7 mouse cellular contexts compared by ENCODE assay signal in the genomic region with DNA sequence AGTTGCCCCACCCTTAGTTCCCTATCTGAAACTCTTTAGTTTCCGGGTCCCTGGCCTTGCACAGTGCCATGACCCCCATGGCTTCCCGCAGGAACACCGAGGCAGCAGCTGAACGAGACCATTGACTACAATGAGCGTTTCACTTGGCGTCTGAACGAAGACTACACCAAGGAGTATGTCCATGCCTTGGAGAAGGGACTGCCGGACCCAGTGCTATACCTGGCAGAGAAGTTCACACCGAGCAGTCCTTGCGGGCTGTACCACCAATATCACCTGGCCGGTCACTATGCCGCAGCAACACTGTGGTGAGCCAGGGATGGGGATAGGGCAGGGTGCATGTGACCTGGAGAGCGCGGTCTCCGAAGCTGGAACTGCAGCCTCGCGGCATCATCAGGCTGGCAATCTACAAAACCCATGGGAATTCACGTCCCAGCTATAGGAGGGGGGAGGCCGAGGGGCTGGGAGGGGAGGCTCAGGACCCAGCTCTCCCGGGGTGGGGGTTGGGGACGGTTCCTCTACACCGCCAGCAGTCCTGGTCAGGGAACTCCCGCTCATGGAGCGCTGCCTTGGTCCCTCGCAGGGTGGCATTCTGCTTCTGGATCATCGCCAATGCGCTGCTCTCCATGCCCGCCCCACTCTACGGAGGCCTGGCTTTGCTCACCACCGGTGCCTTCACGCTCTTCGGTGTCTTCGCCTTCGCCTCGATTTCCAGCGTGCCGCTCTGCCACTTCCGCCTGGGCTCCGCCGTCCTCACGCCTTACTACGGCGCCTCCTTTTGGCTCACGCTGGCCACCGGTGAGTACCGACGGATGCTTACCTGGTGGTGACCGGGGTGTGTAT. TPM values are rescaled to one million over a fixed set of nuclear protein-coding genes. Genes with fewer than 3 reads are reported as not detected.
DNase-seq lines count a peak whose midpoint lies in the region; ATAC-seq and TF ChIP-seq lines count a peak whose summit lies in the region.

No protein-coding gene starts in this region.

- H3K4me1 ChIP-seq in thymus, adult 2 months (replicated peaks; ENCODE audit: control insufficient read depth, insufficient read depth, low read length): peaks cover 27% of the 10 kb centered on the region
- H3K4me1 ChIP-seq in cerebellum, adult 2 months (ENCODE audit: control insufficient read depth, insufficient read depth, low read length): peaks cover 17% of the 10 kb centered on the region
- H3K4me1 ChIP-seq in forebrain, postnatal 0 days (ENCODE audit: insufficient read depth): peaks cover 19% of the 10 kb centered on the region
- H3K4me1 ChIP-seq in kidney, postnatal 0 days (replicated peaks; ENCODE audit: insufficient read depth, low read length): peaks cover 22% of the 10 kb centered on the region; the same call in 1 of the 2 replicates

- H3K9me3 ChIP-seq in forebrain, postnatal 0 days (ENCODE audit: low read length): no peaks in the 10 kb centered on the region
- no peaks in the 10 kb centered on the region for H3K9me3 ChIP-seq in kidney, postnatal 0 days (replicated peaks; ENCODE audit: low read length)

- TF ChIP-seq POLR2A in thymus, adult 2 months (IDR thresholded peaks at IDR 0.05; ENCODE audit: control insufficient read depth, extremely low read depth, insufficient read depth, low read length, poor library complexity): no peak
- TF ChIP-seq POLR2A in cerebellum, adult 2 months (IDR thresholded peaks at IDR 0.05; ENCODE audit: borderline replicate concordance, insufficient read depth, low read length): no peak

- TF ChIP-seq CTCF in thymus, adult 2 months (IDR thresholded peaks at IDR 0.05; ENCODE audit: borderline replicate concordance, control insufficient read depth, extremely low read depth, insufficient read depth, low read length, poor library complexity): no peak
- TF ChIP-seq CTCF in cerebellum, adult 2 months (IDR thresholded peaks at IDR 0.05; ENCODE audit: borderline replicate concordance, insufficient read depth, low read depth, low read length): no peak
- TF ChIP-seq CTCF in forebrain, postnatal 0 days (IDR thresholded peaks at IDR 0.05; ENCODE audit: low read depth): no peak
- TF ChIP-seq CTCF in kidney, postnatal 0 days (IDR thresholded peaks at IDR 0.05; ENCODE audit: low read depth): no peak

- peak; percentile 53 for ATAC-seq in forebrain, postnatal 0 days
- no peak for ATAC-seq in kidney, postnatal 0 days (replicated peaks; ENCODE audit: low FRiP score, low read depth)

- H3K36me3 ChIP-seq in thymus, adult 2 months (ENCODE audit: control insufficient read depth, insufficient read depth, low read length): no peaks in the 10 kb centered on the region
- no peaks in the 10 kb centered on the region for H3K36me3 ChIP-seq in forebrain, postnatal 0 days (ENCODE audit: insufficient read depth)
- no peaks in the 10 kb centered on the region for H3K36me3 ChIP-seq in kidney, postnatal 0 days (ENCODE audit: insufficient read depth, low read length)
- H3K36me3 ChIP-seq in splenic B cell, adult 2 months (ENCODE audit: control insufficient read depth, insufficient read depth, low read length, poor library complexity, severe bottlenecking): no peaks in the 10 kb centered on the region

- H3K4me3 ChIP-seq in thymus, adult 2 months (ENCODE audit: control insufficient read depth, insufficient read depth, low read length): peak overlapping the region; percentile 17
- H3K4me3 ChIP-seq in cerebellum, adult 2 months (replicated peaks; ENCODE audit: insufficient read depth, low read depth, low read length): peak overlapping the region; percentile 19
- H3K4me3 ChIP-seq in forebrain, postnatal 0 days (ENCODE audit: low read depth, low read length): peak overlapping the region; percentile 47
- H3K4me3 ChIP-seq in kidney, postnatal 0 days (replicated peaks; ENCODE audit: low read depth, low read length): peak overlapping the region; percentile 19

- DNase-seq in thymus, adult 2 months: peak; percentile 47
- DNase-seq in thymus, adult 18-20 months: no peak
- peak; percentile 43 to 58 for DNase-seq in cerebellum, adult 2 months
- peak; percentile 72 for DNase-seq in forebrain, postnatal 0 days
- DNase-seq in kidney, postnatal 0 days (ENCODE audit: low spot score): no peak
- peak; percentile 7 for DNase-seq in lung, postnatal 36 days
- peak; percentile 48 for DNase-seq in splenic B cell, adult 2 months (ENCODE audit: low read depth, low spot score)

- H3K27me3 ChIP-seq in thymus, adult 2 months (ENCODE audit: control insufficient read depth, insufficient read depth, low read length): peaks cover 35% of the 10 kb centered on the region
- H3K27me3 ChIP-seq in cerebellum, adult 2 months (ENCODE audit: control insufficient read depth, insufficient read depth, low read length): no peaks in the 10 kb centered on the region; the same call in 1 of the 2 replicates
- H3K27me3 ChIP-seq in forebrain, postnatal 0 days (ENCODE audit: insufficient read depth, low read length): peaks cover 42% of the 10 kb centered on the region
- H3K27me3 ChIP-seq in kidney, postnatal 0 days (ENCODE audit: insufficient read depth, low read length): peaks cover 59% of the 10 kb centered on the region
- peaks cover 2% of the 10 kb centered on the region; the same call in 1 of the 2 replicates for H3K27me3 ChIP-seq in splenic B cell, adult 2 months (ENCODE audit: control insufficient read depth, insufficient read depth, low read length, poor library complexity, severe bottlenecking)

- H3K27ac ChIP-seq in thymus, adult 2 months (ENCODE audit: control insufficient read depth, insufficient read depth, low read length): no peak overlapping the region
- H3K27ac ChIP-seq in cerebellum, adult 2 months (ENCODE audit: insufficient read depth, low read length): no peak overlapping the region
- H3K27ac ChIP-seq in forebrain, postnatal 0 days (ENCODE audit: low read depth, low read length): no peak overlapping the region
- no peak overlapping the region for H3K27ac ChIP-seq in kidney, postnatal 0 days

- 3% methylated on average over 48 of the region's 48 CpGs for WGBS in thymus, adult 2 months
- under 1% methylated on average over 48 of the region's 48 CpGs for WGBS in cerebellum, adult 2 months
- WGBS in forebrain, postnatal 0 days: under 1% methylated on average over 48 of the region's 48 CpGs
- WGBS in kidney, postnatal 0 days: under 1% methylated on average over 48 of the region's 48 CpGs

- H3K4me2 ChIP-seq in forebrain, postnatal 0 days (ENCODE audit: low read depth): peak overlapping the region; percentile 92
- peak overlapping the region; percentile 50 for H3K4me2 ChIP-seq in kidney, postnatal 0 days (ENCODE audit: low read length)

- peak overlapping the region; percentile 49 for H3K9ac ChIP-seq in forebrain, postnatal 0 days
- no peak overlapping the region for H3K9ac ChIP-seq in kidney, postnatal 0 days (ENCODE audit: low read depth, low read length)

RNA-seq across cellular contexts. Expression of a gene that starts 2.6 kb away (rescaled TPM):
- 0.27 and 0.71 TPM in 2 replicates for polyA plus RNA-seq in thymus, adult 2 months (2012; rRNA removed)
- not detected in 2 replicates for polyA plus RNA-seq in cerebellum, adult 2 months (2012; rRNA removed)
- total RNA-seq in forebrain, postnatal 0 days (2014; rRNA removed): 0.69 TPM in 1 of 2 replicates, not detected in the other
- 0.31 and 0.46 TPM in 2 replicates for polyA plus RNA-seq in forebrain, postnatal 0 days (2015; fragmentation: Nextera tagmentation; extraction: Ambion mirVana)
- not detected in 2 replicates for polyA plus RNA-seq in kidney, postnatal 0 days (2015; fragmentation: Nextera tagmentation; extraction: Ambion mirVana)

RNA-seq across cellular contexts. Expression of a gene that starts 3.1 kb away (rescaled TPM):
- polyA plus RNA-seq in thymus, adult 2 months (2012; rRNA removed): 0.19 and 0.48 TPM in 2 replicates
- polyA plus RNA-seq in cerebellum, adult 2 months (2012; rRNA removed): 0.03 and 0.11 TPM in 2 replicates
- total RNA-seq in forebrain, postnatal 0 days (2014; rRNA removed): 0.08 and 0.14 TPM in 2 replicates
- polyA plus RNA-seq in forebrain, postnatal 0 days (2015; fragmentation: Nextera tagmentation; extraction: Ambion mirVana): 0.05 TPM in 1 of 2 replicates, not detected in the other
- polyA plus RNA-seq in kidney, postnatal 0 days (2015; fragmentation: Nextera tagmentation; extraction: Ambion mirVana): 0.04 TPM in 2 replicates

RNA-seq across cellular contexts. Expression of a gene that starts 12.2 kb away (rescaled TPM):
- polyA plus RNA-seq in thymus, adult 2 months (2012; rRNA removed): 3.5 and 5.3 TPM in 2 replicates
- 0.19 TPM in 1 of 2 replicates, not detected in the other for polyA plus RNA-seq in cerebellum, adult 2 months (2012; rRNA removed)
- total RNA-seq in forebrain, postnatal 0 days (2014; rRNA removed): 0.10 and 0.23 TPM in 2 replicates
- polyA plus RNA-seq in forebrain, postnatal 0 days (2015; fragmentation: Nextera tagmentation; extraction: Ambion mirVana): 0.25 and 0.46 TPM in 2 replicates
- 0.15 TPM in 1 of 2 replicates, not detected in the other for polyA plus RNA-seq in kidney, postnatal 0 days (2015; fragmentation: Nextera tagmentation; extraction: Ambion mirVana)

RNA-seq across cellular contexts. Expression of a gene that starts 14.2 kb away (rescaled TPM):
- polyA plus RNA-seq in thymus, adult 2 months (2012; rRNA removed): 0.26 and 0.42 TPM in 2 replicates
- 0.05 TPM in 2 replicates for polyA plus RNA-seq in cerebellum, adult 2 months (2012; rRNA removed)
- total RNA-seq in forebrain, postnatal 0 days (2014; rRNA removed): not detected in 2 replicates
- 0.06 and 0.08 TPM in 2 replicates for polyA plus RNA-seq in forebrain, postnatal 0 days (2015; fragmentation: Nextera tagmentation; extraction: Ambion mirVana)
- not detected in 2 replicates for polyA plus RNA-seq in kidney, postnatal 0 days (2015; fragmentation: Nextera tagmentation; extraction: Ambion mirVana)

Comparison
In these comparisons a context has a peak if more than half of its experiments do, and no peak if none do; other contexts are left out.
1. DNase-seq: peak in thymus, adult 2 months (single experiment), cerebellum, adult 2 months (2 of 2), forebrain, postnatal 0 days (single experiment), lung, postnatal 36 days (single experiment) and splenic B cell, adult 2 months (single experiment); none in thymus, adult 18-20 months (0 of 2) and kidney, postnatal 0 days (single experiment).
2. Peak in every context shown above with its lines, with median percentiles within 50 percentile points of each other: H3K4me3 ChIP-seq.